Mouse (Mus musculus) forebrain, embryonic 16.5 days (tissue): Measurements from ENCODE around the gene Dus2. TPM values are rescaled to one million over a fixed set of nuclear protein-coding genes. Genes with fewer than 3 reads are reported as not detected.
A peak's percentile ranks its signal among the peaks of the same experiment; 100 is the strongest.

ENCODE experiments used
- ATAC-seq: fragments of 200-750 bp; cut with Nextera tagmentation; 2 replicates; pipeline ENCODE4 v1.8.0; 2017; ENCODE audit warnings: mild to moderate bottlenecking, moderate library complexity
- H3K27ac ChIP-seq: fragments of 300-500 bp; sonication (generic); 2 replicates; pipeline ENCODE4 v1.5.1; 2014; ENCODE audit warnings: low read length, control low read depth
- H3K27me3 ChIP-seq: fragments of 300-500 bp; sonication (generic); replicated peaks from 2 replicates; pipeline ENCODE4 v1.6.1; 2014; ENCODE audit warnings: low read length; ENCODE audit not compliant: control insufficient read depth, insufficient read depth
- H3K36me3 ChIP-seq: fragments of 300-500 bp; sonication (generic); 2 replicates; pipeline ENCODE4 v1.6.1; 2014; ENCODE audit not compliant: control insufficient read depth, insufficient read depth
- H3K4me1 ChIP-seq: fragments of 300-500 bp; sonication (generic); replicated peaks from 2 replicates; pipeline ENCODE4 v1.6.1; 2014; ENCODE audit warnings: low read length; ENCODE audit not compliant: control insufficient read depth, insufficient read depth
- H3K4me2 ChIP-seq: fragments of 300-500 bp; sonication (generic); 2 replicates; pipeline ENCODE4 v1.6.1; 2014; ENCODE audit warnings: mild to moderate bottlenecking, low read length, control low read depth
- H3K4me3 ChIP-seq: fragments of 300-500 bp; sonication (generic); replicated peaks from 2 replicates; pipeline ENCODE4 v1.5.1; 2014; ENCODE audit warnings: mild to moderate bottlenecking, low read length, control low read depth
- H3K9ac ChIP-seq: fragments of 300-500 bp; sonication (generic); replicated peaks from 2 replicates; pipeline ENCODE4 v1.6.1; 2014; ENCODE audit warnings: low read depth, low read length, control low read depth
- H3K9me3 ChIP-seq: fragments of 300-500 bp; sonication (generic); 2 replicates; pipeline ENCODE4 v1.6.1; 2016; ENCODE audit warnings: low read length; ENCODE audit not compliant: control insufficient read depth
- WGBS: fragments of 180-500 bp; shearing (Covaris S2); extraction: QIAGEN DNeasy Blood & Tissue Kit; methylation state at CpG from one replicate; pipeline ENCODE4 v1.1.7; 2014; 5-methylcytosine and 5-hydroxymethylcytosine counted together
- polyA plus RNA-seq: library from polyadenylated mRNA; unstranded; fragments of >200 nt; fragmentation: Nextera tagmentation; extraction: Ambion mirVana; gene quantifications from 2 replicates; pipeline ENCODE4 v1.2.1, GENCODE M21; 2015

Dus2 gene
- polyA plus RNA-seq, 1 experiment from 2014 or later, result 25.8 TPM

DNA sequence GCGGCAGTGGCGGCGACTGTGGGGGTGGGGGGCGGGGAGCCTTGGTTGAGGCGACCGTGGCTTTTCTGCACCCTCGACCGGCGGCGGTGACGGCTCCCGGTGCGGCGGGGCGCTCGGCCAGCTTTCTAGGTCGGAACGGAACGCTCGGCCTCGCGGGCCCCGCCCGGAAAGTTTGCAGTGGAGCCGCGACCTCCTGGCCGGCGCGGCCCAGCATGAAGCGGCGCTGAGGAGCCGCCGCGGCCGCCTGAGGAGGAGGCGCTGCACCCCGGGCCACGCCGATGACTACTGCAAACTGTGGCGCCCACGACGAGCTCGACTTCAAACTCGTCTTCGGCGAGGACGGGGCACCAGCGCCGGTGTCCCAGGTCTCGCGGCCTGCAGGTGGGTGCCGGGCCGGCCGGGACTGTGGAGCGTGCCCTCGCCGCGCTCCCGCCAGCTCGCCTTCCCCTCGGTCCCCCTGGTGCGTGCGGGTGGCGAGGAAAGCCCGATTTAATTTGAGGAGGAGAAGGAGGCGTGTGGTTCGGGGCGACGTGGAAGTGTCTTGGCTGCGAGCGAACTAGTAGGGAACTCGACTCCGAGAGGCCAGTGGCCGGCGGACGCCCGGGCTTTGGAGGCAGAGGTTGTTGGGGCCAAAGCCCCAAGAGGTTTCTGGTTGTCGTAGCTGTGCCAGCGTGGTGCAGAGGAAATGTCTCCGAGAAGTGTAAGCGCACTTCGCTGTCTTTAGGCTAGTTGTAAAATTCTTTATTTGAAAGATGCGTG, 68.7 kb downstream of the Dus2 start:
- Histone ChIP-seq H3K27ac (peak overlapping the region; percentile 91), H3K27me3 (no peaks in the 10 kb centered on the region), H3K4me2 (peak overlapping the region; percentile 74), H3K9ac (peak overlapping the region; percentile 86), H3K9me3 (no peaks in the 10 kb centered on the region), H3K4me3 (peak overlapping the region; percentile 94), H3K36me3 (no peaks in the 10 kb centered on the region), H3K4me1 (peaks cover 21% of the 10 kb centered on the region)
- under 1% methylated on average over 81 of the region's 83 CpGs for WGBS
- peak; percentile 82 for ATAC-seq

GRCm38 (mm10) chr8:106060521-106060920, 69.4 kb downstream of the Dus2 start:
- Histone ChIP-seq H3K4me2 (peak overlapping the region; percentile 74), H3K36me3 (no peaks in the 10 kb centered on the region), H3K27ac (no peak overlapping the region), H3K4me1 (peaks cover 21% of the 10 kb centered on the region), H3K4me3 (peak overlapping the region; percentile 94), H3K9ac (peak overlapping the region; percentile 86; the same call in 1 of the 2 replicates), H3K27me3 (no peaks in the 10 kb centered on the region), H3K9me3 (no peaks in the 10 kb centered on the region)
- no peak for ATAC-seq
- 4% methylated on average over 3 of the region's 3 CpGs for WGBS

- H3K4me3 ChIP-seq, result no peak overlapping the region
- 91% methylated on average over 6 of the region's 6 CpGs for WGBS
- no peak for ATAC-seq
- H3K36me3 ChIP-seq, result no peaks in the 10 kb centered on the region
- H3K9me3 ChIP-seq, result no peaks in the 10 kb centered on the region
- peaks cover 21% of the 10 kb centered on the region for H3K4me1 ChIP-seq
- H3K4me2 ChIP-seq, result no peak overlapping the region
- no peaks in the 10 kb centered on the region for H3K27me3 ChIP-seq
- no peak overlapping the region for H3K27ac ChIP-seq
- no peak overlapping the region for H3K9ac ChIP-seq
Measured at GRCm38 (mm10) chr8:106061686-106062085, 70.5 kb downstream of the Dus2 start.

DNA sequence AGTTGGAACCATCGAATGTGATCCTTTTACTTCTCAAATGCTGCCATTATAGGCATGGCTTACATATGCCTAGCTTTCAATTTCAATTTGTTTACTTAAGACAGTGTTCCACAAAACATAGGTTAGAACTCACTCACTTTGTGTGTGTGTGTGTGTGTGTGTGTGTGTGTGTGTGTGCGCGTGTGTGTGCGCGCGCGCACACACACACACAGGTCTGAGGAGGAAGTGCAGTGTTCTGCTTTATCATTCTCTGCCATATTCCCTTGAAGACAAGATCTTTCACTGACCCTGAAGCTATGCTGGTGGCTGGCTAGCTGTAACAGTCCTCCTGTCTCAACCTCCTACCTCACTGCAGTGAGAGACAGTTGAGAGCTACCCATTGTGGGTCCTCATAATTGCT, 71.9 kb downstream of the Dus2 start:
- WGBS, result 96% methylated on average over 7 of the region's 7 CpGs
- no peak for ATAC-seq
- Histone ChIP-seq H3K4me2 (no peak overlapping the region), H3K27me3 (no peaks in the 10 kb centered on the region), H3K36me3 (no peaks in the 10 kb centered on the region), H3K4me3 (no peak overlapping the region), H3K9ac (no peak overlapping the region), H3K27ac (no peak overlapping the region), H3K9me3 (no peaks in the 10 kb centered on the region), H3K4me1 (peaks cover 21% of the 10 kb centered on the region)

DNA sequence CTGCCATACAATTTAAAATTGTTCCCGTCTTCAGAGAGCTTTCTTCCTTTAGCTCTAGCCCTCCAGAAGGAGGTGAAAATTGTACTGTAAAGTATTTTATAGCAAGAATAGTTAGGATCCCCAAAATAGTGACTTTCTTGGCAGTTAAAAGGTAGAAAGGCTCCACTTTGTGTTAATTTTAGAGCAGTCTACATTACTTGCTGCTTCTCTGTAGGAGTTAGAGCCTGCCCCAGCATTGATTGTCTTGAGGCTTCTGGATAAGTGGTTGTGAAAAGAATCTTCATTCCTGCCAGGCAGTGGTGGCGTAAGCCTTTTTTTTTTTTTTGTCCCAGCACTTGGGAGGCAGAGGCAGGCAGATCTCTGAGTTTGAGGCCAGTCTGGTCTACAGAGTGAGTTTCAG, 75.6 kb downstream of the Dus2 start:
- no peaks in the 10 kb centered on the region for H3K36me3 ChIP-seq
- no peak overlapping the region for H3K4me2 ChIP-seq
- no peak for ATAC-seq
- H3K9me3 ChIP-seq, result no peaks in the 10 kb centered on the region
- peaks cover 4% of the 10 kb centered on the region for H3K4me1 ChIP-seq
- WGBS, result 97% methylated on average over 2 of the region's 2 CpGs
- no peaks in the 10 kb centered on the region for H3K27me3 ChIP-seq
- no peak overlapping the region for H3K4me3 ChIP-seq
- H3K27ac ChIP-seq, result no peak overlapping the region
- H3K9ac ChIP-seq, result no peak overlapping the region

GRCm38 (mm10) chr8:106069565-106069964, 78.4 kb downstream of the Dus2 start:
- Histone ChIP-seq H3K27me3 (no peaks in the 10 kb centered on the region), H3K9me3 (no peaks in the 10 kb centered on the region), H3K4me3 (no peak overlapping the region), H3K9ac (no peak overlapping the region), H3K4me1 (peaks cover 3% of the 10 kb centered on the region; the same call in 1 of the 2 replicates), H3K27ac (no peak overlapping the region), H3K36me3 (no peaks in the 10 kb centered on the region), H3K4me2 (no peak overlapping the region)
- 45% methylated on average over 1 of the region's 1 CpGs for WGBS
- ATAC-seq, result no peak

DNA sequence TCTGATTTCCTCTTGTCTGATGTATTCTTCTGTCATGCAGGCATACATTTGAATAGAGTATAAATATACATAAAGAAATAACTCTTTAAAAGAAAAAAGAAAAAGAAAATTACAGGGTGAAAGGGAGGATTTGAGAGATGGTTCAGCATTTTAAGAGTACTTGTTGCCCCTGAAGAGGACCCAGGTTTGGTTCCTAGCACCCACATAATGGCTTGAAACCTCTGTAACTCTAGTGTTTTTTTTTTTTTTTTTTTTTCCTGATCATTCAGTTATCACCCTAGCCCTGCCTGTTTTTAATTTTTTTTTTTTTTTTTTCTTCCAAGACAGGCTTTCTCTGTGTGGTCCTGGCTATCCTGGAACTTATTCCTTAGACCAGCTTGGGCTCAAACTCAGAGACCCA, 81.0 kb downstream of the Dus2 start:
- Histone ChIP-seq H3K9me3 (no peaks in the 10 kb centered on the region), H3K36me3 (no peaks in the 10 kb centered on the region), H3K27me3 (no peaks in the 10 kb centered on the region), H3K9ac (no peak overlapping the region), H3K27ac (no peak overlapping the region), H3K4me3 (no peak overlapping the region), H3K4me2 (no peak overlapping the region), H3K4me1 (peaks cover 8% of the 10 kb centered on the region; the same call in 1 of the 2 replicates)
- ATAC-seq, result no peak

- Histone ChIP-seq H3K4me3 (no peak overlapping the region), H3K4me2 (no peak overlapping the region), H3K9me3 (no peaks in the 10 kb centered on the region), H3K27me3 (no peaks in the 10 kb centered on the region), H3K9ac (no peak overlapping the region), H3K27ac (no peak overlapping the region), H3K36me3 (no peaks in the 10 kb centered on the region), H3K4me1 (peaks cover 8% of the 10 kb centered on the region; the same call in 1 of the 2 replicates)
- ATAC-seq, result no peak
Measured at GRCm38 (mm10) chr8:106074236-106074635, 83.1 kb downstream of the Dus2 start.

- 59% methylated on average over 1 of the region's 1 CpGs for WGBS
- Histone ChIP-seq H3K9me3 (no peaks in the 10 kb centered on the region), H3K4me2 (no peak overlapping the region), H3K36me3 (no peaks in the 10 kb centered on the region), H3K27me3 (no peaks in the 10 kb centered on the region), H3K27ac (no peak overlapping the region), H3K4me3 (no peak overlapping the region), H3K4me1 (peaks cover 6% of the 10 kb centered on the region; the same call in 1 of the 2 replicates), H3K9ac (no peak overlapping the region)
- ATAC-seq, result no peak
Measured at GRCm38 (mm10) chr8:106074659-106075058, 83.5 kb downstream of the Dus2 start.
